Mouse (Mus musculus): Measurements from ENCODE around the gene Tango6.

DNA sequence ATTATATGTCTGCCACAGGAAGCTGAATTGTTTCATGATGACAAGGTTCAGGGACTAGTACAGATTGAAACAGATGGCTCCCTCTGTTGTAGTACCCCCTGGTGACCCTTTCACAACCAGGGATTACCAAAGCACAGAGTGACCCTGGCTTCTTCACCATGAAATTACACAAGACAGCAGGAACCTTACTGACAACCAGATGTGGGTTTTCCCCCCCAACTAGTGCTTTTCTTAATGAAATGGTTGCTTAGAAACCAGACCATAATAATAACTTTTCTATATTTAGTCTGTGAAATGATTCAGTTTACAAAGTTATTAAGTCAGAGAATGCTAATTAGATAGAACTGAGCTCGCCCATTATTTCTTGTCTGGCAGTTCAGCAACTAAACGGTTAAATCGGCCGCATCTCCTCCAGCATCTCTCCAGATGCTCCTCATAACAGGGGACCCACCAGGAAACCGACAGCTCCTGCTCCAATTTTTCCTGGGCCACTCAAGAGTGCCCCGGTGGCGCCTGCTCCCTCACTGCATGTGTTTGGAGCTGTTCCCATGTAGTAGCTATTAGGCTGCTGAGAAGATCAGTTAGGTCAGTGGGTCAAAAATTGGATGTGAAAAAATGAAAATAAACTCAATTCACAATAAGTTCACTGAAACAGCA lies 79.1 kb downstream of the Tango6 start:
- TF ChIP-seq CTCF (IDR thresholded peaks at IDR 0.05; ENCODE audit: low read depth): no peak
- TF ChIP-seq EP300 (IDR thresholded peaks at IDR 0.05; ENCODE audit: low read depth): no peak
